Mouse (Mus musculus) intestine, embryonic 16.5 days (tissue): ENCODE results near the gene Heyl. TPM values are rescaled to one million over a fixed set of nuclear protein-coding genes. Genes with fewer than 3 reads are reported as not detected.

Source experiments
- ATAC-seq: fragments of 200-750 bp; cut with Nextera tagmentation; 2 replicates; pipeline ENCODE4 v1.8.0; 2017; ENCODE audit warnings: moderate TSS enrichment, moderate library complexity
- H3K27ac ChIP-seq: fragments of 300-500 bp; sonication (generic); 2 replicates; pipeline ENCODE4 v1.5.1; 2014; ENCODE audit warnings: mild to moderate bottlenecking, low read length
- H3K27me3 ChIP-seq: fragments of 300-500 bp; sonication (generic); replicated peaks from 2 replicates; pipeline ENCODE4 v1.6.1; 2014; ENCODE audit warnings: low read length, control low read depth, mixed read lengths; ENCODE audit not compliant: control insufficient read depth, insufficient read depth
- H3K36me3 ChIP-seq: fragments of 300-500 bp; sonication (generic); 2 replicates; pipeline ENCODE4 v1.6.1; 2014; ENCODE audit warnings: low read length, control low read depth; ENCODE audit not compliant: control insufficient read depth, insufficient read depth
- H3K4me1 ChIP-seq: fragments of 300-500 bp; sonication (generic); 2 replicates; pipeline ENCODE4 v1.6.1; 2014; ENCODE audit warnings: low read length, control low read depth, mixed read lengths; ENCODE audit not compliant: control insufficient read depth, insufficient read depth
- H3K4me2 ChIP-seq: fragments of 300-500 bp; sonication (generic); 2 replicates; pipeline ENCODE4 v1.6.1; 2014; ENCODE audit warnings: low read depth, low read length, control low read depth
- H3K4me3 ChIP-seq: fragments of 300-500 bp; sonication (generic); 2 replicates; pipeline ENCODE4 v1.5.1; 2014; ENCODE audit warnings: mild to moderate bottlenecking, low read length
- H3K9ac ChIP-seq: fragments of 300-500 bp; sonication (generic); 2 replicates; pipeline ENCODE4 v1.6.1; 2014; ENCODE audit warnings: low read depth, low read length
- H3K9me3 ChIP-seq: fragments of 300-500 bp; sonication (generic); 2 replicates; pipeline ENCODE4 v1.6.1; 2016; ENCODE audit warnings: low read length, control low read depth; ENCODE audit not compliant: control insufficient read depth
- WGBS: fragments of 180-500 bp; shearing (Covaris S2); extraction: QIAGEN DNeasy Blood & Tissue Kit; methylation state at CpG from one replicate; pipeline ENCODE4 v1.1.7; 2014; 5-methylcytosine and 5-hydroxymethylcytosine counted together
- polyA plus RNA-seq: library from polyadenylated mRNA; unstranded; fragments of >200 nt; fragmentation: Nextera tagmentation; extraction: Ambion mirVana; gene quantifications from 2 replicates; pipeline ENCODE4 v1.2.1, GENCODE M21; 2015

Heyl gene
- polyA plus RNA-seq, 1 experiment from 2014 or later: 10.7 TPM

DNA sequence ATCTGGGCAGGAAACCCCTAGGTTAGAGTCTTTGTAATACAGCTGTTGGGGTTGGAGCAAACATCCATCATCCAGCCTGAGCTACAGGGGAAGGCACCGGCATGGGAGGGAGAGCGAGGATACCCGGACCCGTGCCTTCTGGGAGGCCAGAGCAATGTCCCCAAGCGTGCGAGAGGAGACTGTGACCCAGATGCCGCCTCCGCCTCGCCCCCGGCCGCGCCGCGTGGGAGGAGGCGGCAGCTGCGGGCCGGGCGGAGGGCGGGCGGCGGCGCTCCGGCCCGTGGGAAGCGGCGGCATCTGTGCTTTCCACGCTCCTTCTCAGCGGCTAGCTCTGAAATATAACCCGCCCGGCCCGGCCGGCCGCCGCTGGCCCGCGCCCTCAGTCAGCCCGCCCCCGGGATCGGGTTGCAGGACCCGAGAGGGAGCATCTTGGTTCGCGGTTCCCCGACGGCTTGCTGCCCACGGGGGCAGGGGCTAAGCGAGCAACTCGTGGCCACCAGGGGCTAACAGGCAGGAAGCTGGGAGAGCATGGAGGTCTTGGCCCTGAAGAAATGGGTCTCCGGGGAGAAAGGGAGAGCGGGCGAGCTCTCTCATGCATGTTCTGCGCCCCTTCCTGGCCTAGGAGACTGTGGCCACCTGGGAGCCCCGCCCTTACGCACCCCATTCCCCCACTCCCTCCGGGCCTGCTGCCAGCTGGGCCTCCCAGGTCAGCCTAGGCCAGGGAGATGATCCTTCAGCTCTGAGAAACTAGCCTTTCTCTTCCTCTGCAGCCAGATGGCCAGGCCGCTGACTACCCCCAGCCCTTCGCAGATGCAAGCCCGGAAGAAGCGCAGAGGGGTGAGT lies 6.2 kb downstream of the Heyl start:
- 0 out of 2 replicates have a peak, but pooled peaks cover 3% of the 10 kb centered on the region for H3K4me1 ChIP-seq
- peak overlapping the region; percentile 39 for H3K4me3 ChIP-seq
- peak overlapping the region; percentile 63 for H3K9ac ChIP-seq
- 0 out of 2 replicates have a peak, but pooled peaks cover 2% of the 10 kb centered on the region for H3K36me3 ChIP-seq
- no peaks in the 10 kb centered on the region; the same call in 1 of the 2 replicates for H3K27me3 ChIP-seq
- peak; percentile 81 for ATAC-seq
- H3K4me2 ChIP-seq: peak overlapping the region; percentile 59
- H3K9me3 ChIP-seq: no peaks in the 10 kb centered on the region
- H3K27ac ChIP-seq: peak overlapping the region; percentile 53
- 8% methylated on average over 56 of the region's 58 CpGs for WGBS

DNA sequence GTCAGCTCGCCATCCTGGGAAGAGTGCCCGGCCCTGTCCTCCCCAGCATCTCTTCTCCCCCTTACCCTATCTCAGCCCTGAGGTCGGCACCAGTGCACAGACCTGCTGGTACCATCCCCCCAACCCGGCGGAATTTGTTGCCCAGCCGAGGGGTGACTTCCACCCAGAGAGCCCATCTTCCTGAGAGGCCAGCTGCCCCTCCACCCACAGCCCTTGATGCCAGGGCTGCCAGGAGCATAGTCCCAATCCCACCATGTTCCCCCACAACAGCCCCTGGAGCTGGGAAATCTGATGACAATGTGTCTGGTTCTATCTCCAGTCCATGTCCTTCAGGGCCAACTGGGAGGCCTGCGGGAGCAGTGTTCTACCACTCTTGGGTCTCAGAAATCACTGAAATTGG lies 12.9 kb downstream of the Heyl start:
- no peak overlapping the region for H3K4me3 ChIP-seq
- H3K9me3 ChIP-seq: no peaks in the 10 kb centered on the region
- H3K27ac ChIP-seq: 0 out of 2 replicates have a peak overlapping the region, but pooled peaks have one; percentile 3
- H3K9ac ChIP-seq: no peak overlapping the region
- no peak for ATAC-seq
- 0 out of 2 replicates have a peak, but pooled peaks cover 2% of the 10 kb centered on the region for H3K36me3 ChIP-seq
- peaks cover 3% of the 10 kb centered on the region for H3K4me1 ChIP-seq
- H3K4me2 ChIP-seq: no peak overlapping the region
- H3K27me3 ChIP-seq: no peaks in the 10 kb centered on the region
- 85% methylated on average over 7 of the region's 7 CpGs for WGBS

DNA sequence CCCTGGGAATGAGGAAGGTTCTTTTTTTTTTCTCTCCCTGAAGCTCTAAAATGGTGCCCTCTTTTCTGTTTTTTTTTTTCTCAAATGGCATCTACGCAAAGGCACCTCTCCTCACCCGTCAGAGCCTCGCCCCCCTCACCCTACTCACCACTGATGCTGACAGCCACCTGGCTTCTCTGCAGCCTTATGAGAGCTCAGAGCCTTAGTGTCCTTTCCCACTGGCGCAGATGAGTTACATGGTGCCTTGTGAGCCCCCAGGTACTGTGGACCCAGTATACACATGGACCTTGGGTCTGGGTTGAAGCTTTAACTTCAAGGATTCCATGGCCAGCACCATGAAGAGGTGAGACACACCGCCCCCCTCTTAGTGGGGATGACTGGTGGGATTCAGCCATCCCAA lies 13.3 kb downstream of the Heyl start:
- WGBS: 87% methylated on average over 5 of the region's 5 CpGs
- H3K36me3 ChIP-seq: 0 out of 2 replicates have a peak, but pooled peaks cover 2% of the 10 kb centered on the region
- ATAC-seq: no peak; the same call in 1 of the 2 replicates
- H3K4me2 ChIP-seq: no peak overlapping the region
- no peak overlapping the region for H3K4me3 ChIP-seq
- no peaks in the 10 kb centered on the region for H3K9me3 ChIP-seq
- H3K4me1 ChIP-seq: peaks cover 3% of the 10 kb centered on the region
- no peaks in the 10 kb centered on the region for H3K27me3 ChIP-seq
- 0 out of 2 replicates have a peak overlapping the region, but pooled peaks have one; percentile 3 for H3K27ac ChIP-seq
- no peak overlapping the region for H3K9ac ChIP-seq

DNA sequence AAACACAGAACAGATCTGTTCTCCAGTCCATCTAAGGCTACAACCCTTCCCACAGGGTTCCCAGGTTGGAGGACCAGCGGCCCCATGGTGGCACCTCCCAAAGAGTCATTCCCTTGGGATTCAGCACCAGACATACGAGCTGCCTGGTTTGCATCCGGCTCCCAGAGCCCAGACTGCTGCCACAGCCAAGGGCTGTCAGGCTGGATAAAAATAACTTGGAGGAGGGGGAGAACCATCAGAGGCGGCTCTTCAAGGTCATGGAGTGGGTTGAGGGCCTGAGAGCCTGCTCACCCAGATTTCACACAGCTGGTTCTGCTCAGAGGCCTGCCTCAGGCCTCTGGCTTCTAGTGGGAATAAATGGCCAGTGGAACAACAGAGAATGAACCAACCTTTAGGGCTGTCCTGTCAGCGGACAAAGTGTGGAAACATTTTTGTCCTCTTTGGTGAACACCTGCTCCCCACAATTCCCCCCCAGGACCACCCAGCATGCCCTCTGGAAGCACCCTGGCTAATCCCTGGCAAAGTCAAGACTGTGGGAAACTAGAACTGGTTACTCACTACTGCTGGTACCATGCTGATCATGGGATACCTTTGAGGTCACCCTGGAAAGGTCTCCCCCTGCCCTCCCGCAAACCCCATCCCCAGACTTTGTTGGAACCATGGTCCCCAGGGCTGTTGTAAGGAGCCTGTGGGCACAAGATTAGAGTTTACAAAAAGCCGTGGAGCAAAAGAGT lies 14.0 kb downstream of the Heyl start:
- ATAC-seq: peak; percentile 72
- H3K36me3 ChIP-seq: no peaks in the 10 kb centered on the region
- 46% methylated on average over 7 of the region's 7 CpGs for WGBS
- H3K9me3 ChIP-seq: no peaks in the 10 kb centered on the region
- H3K4me3 ChIP-seq: no peak overlapping the region
- no peaks in the 10 kb centered on the region for H3K27me3 ChIP-seq
- H3K4me2 ChIP-seq: no peak overlapping the region
- no peak overlapping the region for H3K9ac ChIP-seq
- peaks cover 3% of the 10 kb centered on the region for H3K4me1 ChIP-seq
- peak overlapping the region; percentile 15; the same call in 1 of the 2 replicates for H3K27ac ChIP-seq

DNA sequence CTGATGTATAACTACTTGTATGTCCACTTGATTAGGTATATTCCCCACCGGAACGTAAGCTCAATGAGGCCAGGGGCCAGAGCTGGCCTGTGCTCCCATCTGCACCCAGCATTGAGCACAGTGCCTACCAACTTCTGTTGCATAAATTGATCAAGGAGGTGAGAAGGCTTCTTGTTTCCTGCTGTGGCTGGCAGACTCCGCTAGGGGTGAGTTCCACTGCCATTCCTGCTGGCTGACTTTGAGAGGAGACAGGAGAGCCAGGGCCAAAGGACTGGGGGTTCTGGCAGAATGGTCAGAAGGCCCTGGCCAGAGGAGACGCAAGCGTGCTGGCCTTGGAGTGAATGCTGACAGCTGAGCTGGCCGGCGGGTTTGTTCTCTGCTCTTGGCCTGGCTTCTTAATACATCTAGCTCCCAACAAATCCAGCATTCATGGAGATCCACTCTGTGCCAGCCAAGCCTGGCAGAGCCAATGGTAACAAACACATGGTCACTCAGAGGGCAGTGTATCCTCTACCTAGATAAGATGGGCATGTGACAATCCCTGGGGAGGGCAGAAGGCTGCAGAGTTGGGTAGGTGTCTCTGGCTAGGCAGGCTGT lies 15.7 kb downstream of the Heyl start:
- no peaks in the 10 kb centered on the region for H3K27me3 ChIP-seq
- H3K4me1 ChIP-seq: peaks cover 3% of the 10 kb centered on the region
- H3K27ac ChIP-seq: no peak overlapping the region
- H3K9ac ChIP-seq: no peak overlapping the region
- ATAC-seq: no peak
- no peaks in the 10 kb centered on the region for H3K36me3 ChIP-seq
- no peaks in the 10 kb centered on the region for H3K9me3 ChIP-seq
- 65% methylated on average over 7 of the region's 7 CpGs for WGBS
- no peak overlapping the region for H3K4me2 ChIP-seq
- H3K4me3 ChIP-seq: no peak overlapping the region

DNA sequence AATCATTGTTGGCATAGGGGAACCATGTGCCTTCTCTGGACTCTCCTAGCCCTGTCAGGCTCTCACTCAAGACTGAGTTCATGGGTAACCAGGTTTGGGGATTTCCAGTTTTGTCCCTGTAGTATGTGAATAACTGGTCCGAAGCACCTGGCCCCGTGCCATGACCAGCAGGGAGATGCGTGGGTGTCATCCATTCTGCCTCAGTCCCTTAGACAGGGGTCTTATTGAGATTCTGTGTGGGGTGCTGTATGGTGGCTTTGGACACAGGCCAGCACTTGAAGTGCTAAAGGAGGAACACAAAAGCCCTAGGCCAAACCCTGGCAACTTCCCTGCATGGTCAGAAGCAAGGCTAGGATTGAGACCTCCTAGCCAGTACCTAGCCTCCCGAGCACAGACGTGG lies 18.9 kb downstream of the Heyl start:
- Histone ChIP-seq H3K4me3 (no peak overlapping the region), H3K36me3 (no peaks in the 10 kb centered on the region), H3K27ac (no peak overlapping the region), H3K9ac (no peak overlapping the region), H3K4me1 (no peaks in the 10 kb centered on the region; the same call in 1 of the 2 replicates), H3K4me2 (no peak overlapping the region), H3K27me3 (no peaks in the 10 kb centered on the region), H3K9me3 (no peaks in the 10 kb centered on the region)
- 77% methylated on average over 5 of the region's 5 CpGs for WGBS
- no peak for ATAC-seq

DNA sequence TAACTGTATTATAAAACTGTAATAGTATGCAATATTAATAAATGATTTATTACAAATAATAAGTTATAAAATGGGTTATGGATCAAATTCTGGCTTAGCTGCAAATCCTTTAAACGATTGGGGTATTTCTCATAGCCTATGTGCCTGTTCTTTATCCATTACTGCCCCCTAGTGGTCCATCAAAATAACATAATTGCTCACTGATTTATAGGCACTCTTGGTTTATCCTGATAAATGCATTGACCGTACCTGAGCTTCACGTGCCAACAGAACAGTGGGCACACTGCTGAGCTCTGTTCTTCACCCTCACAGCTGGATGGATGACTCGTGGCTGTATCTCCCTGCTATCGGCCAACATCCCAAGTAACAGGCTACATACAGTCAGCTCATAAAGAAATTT lies 21.3 kb downstream of the Heyl start:
- Histone ChIP-seq H3K27ac (no peak overlapping the region), H3K9me3 (no peaks in the 10 kb centered on the region), H3K9ac (no peak overlapping the region), H3K36me3 (no peaks in the 10 kb centered on the region), H3K27me3 (no peaks in the 10 kb centered on the region), H3K4me1 (no peaks in the 10 kb centered on the region), H3K4me2 (no peak overlapping the region), H3K4me3 (no peak overlapping the region)
- ATAC-seq: peak; percentile 72; the same call in 1 of the 2 replicates
- 14% methylated on average over 5 of the region's 5 CpGs for WGBS

DNA sequence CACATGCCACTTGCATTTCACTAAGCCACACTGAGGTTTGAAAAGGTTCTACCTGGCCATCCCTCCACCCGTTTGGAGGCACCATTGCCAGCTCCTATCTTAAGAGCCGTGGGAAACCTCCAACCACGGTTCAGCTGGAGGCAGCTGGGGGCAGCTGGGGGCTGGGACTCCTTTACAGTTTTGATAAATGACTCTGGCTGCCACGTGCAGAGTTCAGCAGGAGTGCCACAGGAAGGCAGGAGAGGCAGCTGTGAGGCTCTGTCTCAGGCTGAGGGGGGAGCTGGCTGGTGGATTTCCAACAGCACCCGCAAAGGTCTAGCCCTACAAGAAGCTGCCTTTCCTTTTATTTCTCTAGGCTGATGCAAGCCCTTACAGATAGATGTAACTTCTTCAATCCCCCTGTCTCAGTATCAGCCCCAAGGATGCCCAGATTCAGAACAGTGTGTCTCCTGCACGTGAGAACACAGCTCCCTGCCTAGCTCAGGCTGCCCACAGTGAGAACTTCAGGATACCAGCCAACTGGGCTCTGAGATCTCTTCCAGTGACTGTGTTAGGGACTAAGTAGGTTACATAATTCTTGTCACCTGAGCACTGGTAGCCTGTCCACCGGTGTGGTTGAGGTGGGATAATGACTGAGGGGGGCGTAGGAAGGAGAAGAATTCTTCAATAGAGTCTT lies 26.9 kb downstream of the Heyl start:
- Histone ChIP-seq H3K27me3 (no peaks in the 10 kb centered on the region), H3K4me2 (no peak overlapping the region), H3K9ac (peak overlapping the region; percentile 26; the same call in 1 of the 2 replicates), H3K9me3 (no peaks in the 10 kb centered on the region), H3K4me1 (peaks cover 12% of the 10 kb centered on the region), H3K36me3 (no peaks in the 10 kb centered on the region), H3K27ac (0 out of 2 replicates have a peak overlapping the region, but pooled peaks have one; percentile 32), H3K4me3 (no peak overlapping the region)
- 28% methylated on average over 8 of the region's 8 CpGs for WGBS
- ATAC-seq: peak; percentile 80
